Mouse (Mus musculus) neural tube, embryonic 15.5 days (tissue): Measurements from ENCODE around the gene Hmcn1. TPM values are rescaled to one million over a fixed set of nuclear protein-coding genes. Genes with fewer than 3 reads are reported as not detected.

ENCODE experiments used
- ATAC-seq: fragments of 200-750 bp; cut with Nextera tagmentation; 2 replicates; pipeline ENCODE4 v1.8.0; 2017; ENCODE audit warnings: mild to moderate bottlenecking, moderate TSS enrichment, moderate library complexity; ENCODE audit not compliant: low FRiP score
- H3K27ac ChIP-seq: fragments of 300-500 bp; sonication (generic); replicated peaks from 2 replicates; pipeline ENCODE4 v1.5.1; 2015; ENCODE audit warnings: mild to moderate bottlenecking, inconsistent platforms
- H3K27me3 ChIP-seq: fragments of 300-500 bp; sonication (generic); replicated peaks from 2 replicates; pipeline ENCODE4 v1.6.1; 2015; ENCODE audit warnings: inconsistent platforms
- H3K36me3 ChIP-seq: fragments of 300-500 bp; sonication (generic); 2 replicates; pipeline ENCODE4 v1.6.1; 2015; ENCODE audit warnings: inconsistent platforms
- H3K4me1 ChIP-seq: fragments of 300-500 bp; sonication (generic); 2 replicates; pipeline ENCODE4 v1.6.1; 2015; ENCODE audit warnings: inconsistent platforms
- H3K4me2 ChIP-seq: fragments of 300-500 bp; sonication (generic); 2 replicates; pipeline ENCODE4 v1.6.1; 2015; ENCODE audit warnings: inconsistent platforms, mild to moderate bottlenecking, moderate library complexity
- H3K4me3 ChIP-seq: fragments of 300-500 bp; sonication (generic); replicated peaks from 2 replicates; pipeline ENCODE4 v1.5.1; 2015; ENCODE audit warnings: mild to moderate bottlenecking, inconsistent platforms
- H3K9ac ChIP-seq: fragments of 300-500 bp; sonication (generic); replicated peaks from 2 replicates; pipeline ENCODE4 v1.6.1; 2015; ENCODE audit warnings: mild to moderate bottlenecking, inconsistent platforms
- H3K9me3 ChIP-seq: fragments of 300-500 bp; sonication (generic); replicated peaks from 2 replicates; pipeline ENCODE4 v1.6.1; 2016; ENCODE audit warnings: inconsistent platforms
- WGBS: fragments of 180-500 bp; shearing (Covaris S2); methylation state at CpG from one replicate; pipeline ENCODE4 v1.1.7; 2015; ENCODE audit warnings: mixed read lengths; 5-methylcytosine and 5-hydroxymethylcytosine counted together
- polyA plus RNA-seq: library from polyadenylated mRNA; unstranded; fragments of >200 nt; fragmentation: Nextera tagmentation; extraction: Ambion mirVana; gene quantifications from 2 replicates; pipeline ENCODE4 v1.2.1, GENCODE M21; 2015

The Hmcn1 gene
- polyA plus RNA-seq, 1 experiment from 2014 or later = 2.6 TPM

DNA sequence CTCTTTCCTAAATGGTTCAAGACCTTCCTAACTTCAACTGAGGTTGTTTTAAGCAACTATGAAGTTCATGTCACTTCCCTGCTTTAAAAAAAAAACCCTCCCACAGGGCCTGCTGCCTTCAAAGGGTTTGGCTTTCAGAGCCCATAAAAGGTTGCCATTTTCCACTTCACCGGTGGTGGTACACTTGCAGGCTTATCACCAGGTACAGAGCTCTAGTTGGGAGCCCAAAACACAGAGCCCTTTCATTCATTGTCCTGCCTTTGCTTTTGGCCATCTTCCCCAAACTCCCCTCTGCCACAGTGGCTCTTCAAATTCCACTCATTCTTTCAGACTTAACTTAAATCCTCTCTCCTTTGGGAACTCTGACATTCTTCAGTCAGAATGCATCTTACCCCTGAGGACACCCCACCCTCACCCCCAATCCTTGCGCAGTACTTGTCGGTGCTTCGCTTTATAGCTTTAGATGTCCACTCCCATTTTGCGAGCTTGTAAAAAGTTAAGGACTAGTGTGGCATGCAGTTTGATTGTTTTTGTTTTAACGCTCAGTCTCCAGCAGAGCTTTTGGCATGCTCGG lies 222.2 kb downstream of the Hmcn1 start:
- WGBS = 30% methylated on average over 7 of the region's 7 CpGs
- Histone ChIP-seq H3K4me3 (no peak overlapping the region), H3K27me3 (no peaks in the 10 kb centered on the region), H3K9ac (no peak overlapping the region), H3K4me1 (no peaks in the 10 kb centered on the region), H3K36me3 (no peaks in the 10 kb centered on the region), H3K9me3 (no peaks in the 10 kb centered on the region), H3K27ac (no peak overlapping the region), H3K4me2 (no peak overlapping the region)
- ATAC-seq = no peak

DNA sequence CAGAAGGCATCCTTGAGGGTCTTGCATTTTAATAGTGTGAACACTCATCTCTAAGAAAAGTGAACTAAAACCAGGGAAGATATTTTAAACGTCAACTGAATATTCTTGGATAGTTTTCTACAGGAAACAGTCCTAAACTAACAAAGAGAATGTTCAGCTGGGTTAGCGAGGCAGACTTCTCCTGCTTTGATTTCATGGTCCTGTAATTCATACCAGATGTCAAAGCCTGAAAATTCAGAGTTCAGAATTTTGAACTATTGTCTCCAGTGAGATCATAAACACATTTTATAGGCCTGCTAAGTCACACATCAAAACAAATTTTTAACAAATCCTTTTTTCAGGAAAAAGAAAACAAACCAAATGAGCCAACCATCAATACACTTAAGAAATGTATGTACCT lies 223.4 kb downstream of the Hmcn1 start:
- no peaks in the 10 kb centered on the region for H3K36me3 ChIP-seq
- H3K4me2 ChIP-seq = no peak overlapping the region
- WGBS = 80% methylated on average over 2 of the region's 2 CpGs
- ATAC-seq = no peak
- H3K9me3 ChIP-seq = no peaks in the 10 kb centered on the region
- no peaks in the 10 kb centered on the region for H3K4me1 ChIP-seq
- no peak overlapping the region for H3K4me3 ChIP-seq
- no peak overlapping the region for H3K9ac ChIP-seq
- no peaks in the 10 kb centered on the region for H3K27me3 ChIP-seq
- no peak overlapping the region for H3K27ac ChIP-seq

GRCm38 (mm10) chr1:150761678-150762077 lies 231.6 kb downstream of the Hmcn1 start:
- no peak for ATAC-seq
- H3K9ac ChIP-seq = no peak overlapping the region

DNA sequence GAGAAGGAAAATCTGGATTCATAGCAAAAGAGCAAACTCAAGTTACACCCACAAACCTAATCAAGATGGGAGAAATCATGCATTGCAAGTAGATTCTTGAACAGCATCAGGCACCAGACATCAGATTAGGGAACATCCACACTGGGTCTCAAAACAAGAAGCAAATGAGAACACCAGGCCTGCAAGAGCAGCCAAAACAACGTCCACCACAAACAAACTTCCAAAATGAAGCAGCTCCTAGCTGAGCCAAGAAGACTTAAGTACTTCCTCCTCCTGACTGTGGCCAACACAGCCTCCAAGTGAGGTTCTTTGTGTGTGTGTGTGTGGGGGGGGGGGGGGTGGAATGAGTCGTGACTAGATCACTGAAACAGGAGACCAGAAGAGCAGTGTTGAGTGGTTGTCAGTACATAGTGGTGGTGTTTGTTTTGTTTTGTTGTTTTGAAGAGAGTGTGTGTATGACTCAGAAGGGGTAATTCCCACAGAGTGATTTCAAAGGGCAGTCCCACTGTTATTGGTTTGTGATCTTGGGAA lies 232.4 kb downstream of the Hmcn1 start:
- WGBS = 44% methylated on average over 2 of the region's 2 CpGs

More at GRCm38 (mm10) chr1:150761678-150762077, 231.6 kb downstream of the Hmcn1 start:
- WGBS = 92% methylated on average over 4 of the region's 4 CpGs
- Histone ChIP-seq H3K4me2 (no peak overlapping the region), H3K4me3 (no peak overlapping the region), H3K9me3 (no peaks in the 10 kb centered on the region), H3K27me3 (no peaks in the 10 kb centered on the region), H3K4me1 (no peaks in the 10 kb centered on the region), H3K36me3 (no peaks in the 10 kb centered on the region), H3K27ac (no peak overlapping the region)

GRCm38 (mm10) chr1:150759476-150760079 lies 233.7 kb downstream of the Hmcn1 start:
- H3K27me3 ChIP-seq = no peaks in the 10 kb centered on the region
- no peaks in the 10 kb centered on the region for H3K4me1 ChIP-seq
- H3K9ac ChIP-seq = no peak overlapping the region
- ATAC-seq = no peak
- WGBS = 69% methylated on average over 2 of the region's 2 CpGs
- H3K9me3 ChIP-seq = no peaks in the 10 kb centered on the region
- H3K27ac ChIP-seq = no peak overlapping the region
- H3K36me3 ChIP-seq = no peaks in the 10 kb centered on the region
- H3K4me3 ChIP-seq = no peak overlapping the region
- no peak overlapping the region for H3K4me2 ChIP-seq

More for the DNA sequence above, 232.4 kb downstream of the Hmcn1 start:
- H3K4me2 ChIP-seq = no peak overlapping the region
- H3K36me3 ChIP-seq = no peaks in the 10 kb centered on the region
- H3K4me3 ChIP-seq = no peak overlapping the region
- no peak for ATAC-seq
- no peak overlapping the region for H3K27ac ChIP-seq
- H3K4me1 ChIP-seq = no peaks in the 10 kb centered on the region
- H3K9ac ChIP-seq = no peak overlapping the region
- H3K9me3 ChIP-seq = no peaks in the 10 kb centered on the region
- no peaks in the 10 kb centered on the region for H3K27me3 ChIP-seq

DNA sequence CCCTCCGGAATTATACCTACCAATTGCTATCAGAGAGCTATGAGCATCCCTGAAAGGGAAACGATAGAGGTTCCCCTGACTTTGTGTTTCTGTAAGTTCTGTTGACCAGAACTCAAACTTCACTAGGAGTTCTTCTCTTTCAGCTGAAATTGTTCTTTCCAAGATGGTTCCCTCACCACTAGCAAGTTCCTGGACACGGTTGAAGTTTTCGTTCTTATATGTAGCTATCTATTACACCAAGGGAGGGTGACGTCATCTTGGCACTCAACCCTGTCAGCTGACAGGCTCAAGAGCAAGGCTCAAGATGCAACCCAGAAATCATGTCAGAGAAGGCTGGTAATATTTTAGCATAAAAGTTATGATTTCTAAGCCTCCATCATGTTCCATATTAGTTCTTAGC lies 239.3 kb downstream of the Hmcn1 start:
- Histone ChIP-seq H3K4me2 (no peak overlapping the region), H3K4me3 (no peak overlapping the region), H3K36me3 (no peaks in the 10 kb centered on the region), H3K27ac (no peak overlapping the region), H3K9ac (no peak overlapping the region), H3K4me1 (no peaks in the 10 kb centered on the region), H3K9me3 (no peaks in the 10 kb centered on the region), H3K27me3 (no peaks in the 10 kb centered on the region)
- WGBS = 98% methylated on average over 5 of the region's 5 CpGs
- ATAC-seq = no peak

DNA sequence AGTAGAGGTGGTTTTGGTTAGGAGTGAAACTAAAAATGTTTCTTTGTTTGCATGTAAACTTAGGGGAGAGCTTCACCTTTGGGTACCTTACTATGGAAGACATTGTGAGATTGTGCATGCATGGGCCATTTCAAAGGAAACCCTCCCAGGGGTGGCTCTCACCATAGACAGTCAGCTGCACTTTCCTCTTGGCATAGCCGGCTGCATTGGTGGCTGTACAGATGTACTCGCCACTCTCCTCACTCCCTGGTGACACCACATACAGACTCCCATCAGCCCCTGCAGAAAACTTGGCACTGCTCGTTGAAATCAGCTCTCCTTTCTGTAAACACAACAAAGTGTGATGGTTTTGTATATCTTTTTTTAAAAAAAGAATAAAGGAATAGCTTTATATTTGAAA lies 244.5 kb downstream of the Hmcn1 start:
- Histone ChIP-seq H3K27me3 (no peaks in the 10 kb centered on the region), H3K4me3 (no peak overlapping the region), H3K9ac (no peak overlapping the region), H3K4me2 (no peak overlapping the region), H3K4me1 (no peaks in the 10 kb centered on the region), H3K9me3 (no peaks in the 10 kb centered on the region), H3K36me3 (no peaks in the 10 kb centered on the region), H3K27ac (no peak overlapping the region)
- no peak for ATAC-seq
- WGBS = 79% methylated on average over 3 of the region's 3 CpGs

DNA sequence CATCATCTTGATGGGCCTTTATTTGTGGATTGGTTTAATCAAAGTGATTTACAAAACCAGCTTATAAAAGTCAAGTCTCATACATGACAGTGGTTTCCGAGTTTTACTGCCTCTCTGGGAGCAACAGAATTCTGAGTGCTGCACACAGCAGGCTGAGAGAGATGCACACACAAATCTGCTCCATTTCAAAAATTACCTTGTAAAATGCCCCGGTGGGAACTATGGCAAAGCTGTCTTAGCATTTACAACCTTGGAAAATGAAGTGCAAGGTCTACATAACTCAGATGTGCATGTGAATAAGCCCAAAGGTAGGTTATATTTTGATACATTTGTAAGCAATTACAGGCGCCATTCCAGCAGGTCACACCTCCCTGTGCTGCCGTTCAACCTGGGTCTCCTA lies 245.5 kb downstream of the Hmcn1 start:
- H3K4me1 ChIP-seq = no peaks in the 10 kb centered on the region
- no peak overlapping the region for H3K4me2 ChIP-seq
- no peaks in the 10 kb centered on the region for H3K36me3 ChIP-seq
- H3K9me3 ChIP-seq = no peaks in the 10 kb centered on the region
- no peak overlapping the region for H3K27ac ChIP-seq
- no peak overlapping the region for H3K4me3 ChIP-seq
- ATAC-seq = peak; percentile 76; the same call in 1 of the 2 replicates
- no peaks in the 10 kb centered on the region for H3K27me3 ChIP-seq
- 53% methylated on average over 4 of the region's 4 CpGs for WGBS
- H3K9ac ChIP-seq = no peak overlapping the region

DNA sequence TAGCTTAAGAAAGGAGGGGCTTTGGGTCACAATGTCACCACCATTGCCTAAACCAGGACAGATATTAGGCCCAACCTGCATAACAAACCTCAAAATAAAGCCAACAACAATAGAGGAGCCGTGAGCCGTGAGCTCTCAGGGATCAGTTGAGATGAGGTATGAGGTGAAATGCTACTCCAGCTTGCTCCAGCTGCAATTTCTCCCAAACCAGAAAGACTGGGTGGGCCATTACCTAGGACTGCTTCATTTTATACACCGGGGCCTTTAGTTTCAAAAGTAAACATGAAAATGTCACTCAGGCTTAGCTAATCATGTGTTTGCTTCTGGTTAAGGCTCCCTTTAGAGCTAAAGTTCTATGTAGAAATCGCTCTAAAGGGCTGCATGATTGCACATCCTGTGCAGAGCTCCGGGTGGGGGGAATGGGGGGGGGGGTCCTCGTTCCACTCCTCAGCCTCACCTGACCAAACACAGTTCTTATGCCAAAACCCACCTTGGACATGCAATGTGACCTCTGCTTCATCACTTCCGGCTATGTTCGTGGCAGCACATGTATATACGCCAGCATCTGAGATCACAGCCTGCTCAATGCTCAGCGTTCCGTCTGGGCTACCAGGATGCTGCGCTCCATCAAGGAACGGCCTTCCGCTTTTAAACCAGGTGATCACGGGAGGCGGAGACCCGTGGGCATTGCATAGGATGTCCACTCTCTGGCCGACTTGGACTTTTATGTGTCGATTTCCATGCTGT lies 250.0 kb downstream of the Hmcn1 start:
- Histone ChIP-seq H3K4me1 (no peaks in the 10 kb centered on the region), H3K9ac (no peak overlapping the region), H3K4me3 (no peak overlapping the region), H3K27me3 (no peaks in the 10 kb centered on the region), H3K9me3 (no peaks in the 10 kb centered on the region), H3K36me3 (no peaks in the 10 kb centered on the region), H3K4me2 (no peak overlapping the region), H3K27ac (no peak overlapping the region)
- no peak for ATAC-seq
- WGBS = 90% methylated on average over 19 of the region's 19 CpGs

DNA sequence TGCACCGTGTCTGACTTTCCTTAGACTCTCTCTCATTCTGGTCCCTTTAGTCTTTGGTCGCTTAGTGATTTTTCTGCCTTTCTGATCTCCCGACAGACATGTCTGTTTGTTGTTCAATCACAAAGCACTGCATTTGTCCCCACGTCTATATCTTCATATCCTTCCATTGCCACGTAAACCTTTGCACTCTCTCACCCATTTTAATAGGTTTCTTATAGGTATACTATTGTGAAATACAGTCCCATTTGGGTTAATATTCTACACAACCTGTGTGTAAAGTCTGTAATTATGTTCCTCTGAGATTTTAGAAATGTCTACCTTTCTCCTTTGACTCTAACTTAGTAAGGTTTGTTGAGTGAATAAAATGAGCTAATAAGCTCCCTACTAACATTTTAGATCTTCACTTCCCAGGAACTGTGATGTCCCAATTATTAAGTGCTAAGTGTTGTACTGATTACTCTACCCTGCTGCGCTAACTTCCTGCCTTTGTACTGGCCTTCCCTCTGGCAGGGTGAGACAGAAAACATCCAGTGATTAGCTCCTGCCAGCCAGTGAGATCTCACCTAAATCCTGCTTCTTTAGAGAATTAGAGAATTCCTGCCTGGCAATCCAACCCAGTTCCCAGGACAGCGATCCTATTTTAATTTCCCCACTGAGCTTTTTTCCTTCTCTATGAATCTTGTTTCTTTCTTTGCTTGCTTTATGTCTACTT lies 250.7 kb downstream of the Hmcn1 start:
- no peak overlapping the region for H3K4me3 ChIP-seq
- no peak for ATAC-seq
- H3K9ac ChIP-seq = no peak overlapping the region
- no peaks in the 10 kb centered on the region for H3K4me1 ChIP-seq
- no peaks in the 10 kb centered on the region for H3K27me3 ChIP-seq
- no peak overlapping the region for H3K27ac ChIP-seq
- H3K4me2 ChIP-seq = no peak overlapping the region
- 84% methylated on average over 7 of the region's 7 CpGs for WGBS
- no peaks in the 10 kb centered on the region for H3K9me3 ChIP-seq
- H3K36me3 ChIP-seq = no peaks in the 10 kb centered on the region

DNA sequence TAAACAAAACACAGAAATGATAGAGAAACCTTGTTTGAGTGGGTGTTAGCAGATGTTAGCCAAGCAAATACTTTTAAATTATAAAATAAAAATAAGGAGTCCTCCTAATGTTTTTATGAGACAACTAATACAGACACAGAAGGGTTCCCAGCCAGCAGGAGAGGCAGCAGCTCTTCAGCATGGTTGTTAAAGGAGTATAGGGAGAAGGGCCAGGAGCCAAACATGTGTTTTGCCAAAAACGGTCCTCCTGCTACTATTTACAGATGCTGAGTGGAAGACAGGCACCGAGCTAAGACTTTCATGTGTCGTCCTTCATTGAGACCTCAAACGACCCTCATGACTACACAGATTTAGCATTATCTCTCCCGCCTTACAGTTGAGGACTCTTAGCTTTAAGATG lies 281.8 kb downstream of the Hmcn1 start:
- no peaks in the 10 kb centered on the region for H3K36me3 ChIP-seq
- no peak overlapping the region for H3K4me3 ChIP-seq
- WGBS = 77% methylated on average over 5 of the region's 5 CpGs
- no peaks in the 10 kb centered on the region for H3K4me1 ChIP-seq
- H3K4me2 ChIP-seq = no peak overlapping the region
- no peak overlapping the region for H3K9ac ChIP-seq
- ATAC-seq = no peak
- no peaks in the 10 kb centered on the region for H3K27me3 ChIP-seq
- no peaks in the 10 kb centered on the region for H3K9me3 ChIP-seq
- H3K27ac ChIP-seq = no peak overlapping the region
